In genomic region chr10:94249575-94250456, GRCm38 (mm10) we compare ENCODE assay signal across 9 mouse cellular contexts. TPM values are rescaled to one million over a fixed set of nuclear protein-coding genes. Genes with fewer than 3 reads are reported as not detected.
A peak's percentile ranks its signal among the peaks of the same experiment; 100 is the strongest.
DNase-seq lines count a peak whose midpoint lies in the region; ATAC-seq and TF ChIP-seq lines count a peak whose summit lies in the region.
"Had no signal": no experiment of that assay in that cellular context is flagged by ENCODE, and none has a peak within 500 bp of the region (broad histone marks: within the 10 kb centered on the region; RNA-seq: fewer than 3 reads in every experiment).

No protein-coding gene starts in this region.

- H3K9ac ChIP-seq in forebrain, embryonic 14.5 days (ENCODE audit: low read length): no peak overlapping the region
- no peak overlapping the region for H3K9ac ChIP-seq in hindbrain, postnatal 0 days (replicated peaks; ENCODE audit: low read length)
- peak overlapping the region; percentile 36; the same call in 1 of the 2 replicates for H3K9ac ChIP-seq in midbrain, embryonic 13.5 days (replicated peaks)

- no peak for TF ChIP-seq POLR2A in thymus, adult 2 months (IDR thresholded peaks at IDR 0.05; ENCODE audit: control insufficient read depth, extremely low read depth, insufficient read depth, low read length, poor library complexity)

- no peaks in the 10 kb centered on the region for H3K36me3 ChIP-seq in forebrain, embryonic 14.5 days (ENCODE audit: control insufficient read depth, insufficient read depth, low read length)
- H3K36me3 ChIP-seq in hindbrain, postnatal 0 days (ENCODE audit: insufficient read depth, low read length): no peaks in the 10 kb centered on the region
- no peaks in the 10 kb centered on the region for H3K36me3 ChIP-seq in midbrain, embryonic 13.5 days
- H3K36me3 ChIP-seq in thymus, adult 2 months (ENCODE audit: control insufficient read depth, insufficient read depth, low read length): no peaks in the 10 kb centered on the region

- no peak overlapping the region for H3K4me3 ChIP-seq in forebrain, embryonic 14.5 days (ENCODE audit: low read depth, low read length)
- no peak overlapping the region for H3K4me3 ChIP-seq in hindbrain, postnatal 0 days (ENCODE audit: low read length)
- H3K4me3 ChIP-seq in midbrain, embryonic 13.5 days (replicated peaks): 0 out of 2 replicates have a peak overlapping the region, but pooled peaks have one; percentile 10
- no peak overlapping the region for H3K4me3 ChIP-seq in thymus, adult 2 months (ENCODE audit: control insufficient read depth, insufficient read depth, low read length)

- 51% methylated on average over 22 of the region's 22 CpGs for WGBS in forebrain, embryonic 14.5 days
- 37% methylated on average over 22 of the region's 22 CpGs for WGBS in hindbrain, postnatal 0 days
- WGBS in midbrain, embryonic 13.5 days: 37% methylated on average over 22 of the region's 22 CpGs
- WGBS in thymus, adult 2 months: 77% methylated on average over 22 of the region's 22 CpGs

- no peaks in the 10 kb centered on the region for H3K27me3 ChIP-seq in forebrain, embryonic 14.5 days (replicated peaks; ENCODE audit: control insufficient read depth, insufficient read depth, low read length)
- H3K27me3 ChIP-seq in hindbrain, postnatal 0 days (ENCODE audit: insufficient read depth, low read length): no peaks in the 10 kb centered on the region
- H3K27me3 ChIP-seq in midbrain, embryonic 13.5 days: no peaks in the 10 kb centered on the region
- no peaks in the 10 kb centered on the region for H3K27me3 ChIP-seq in thymus, adult 2 months (ENCODE audit: control insufficient read depth, insufficient read depth, low read length)
- H3K27me3 ChIP-seq: Patski had no signal

- TF ChIP-seq CTCF in hindbrain, postnatal 0 days (IDR thresholded peaks at IDR 0.05; ENCODE audit: low read depth): no peak
- no peak for TF ChIP-seq CTCF in thymus, adult 2 months (IDR thresholded peaks at IDR 0.05; ENCODE audit: borderline replicate concordance, control insufficient read depth, extremely low read depth, insufficient read depth, low read length, poor library complexity)

- H3K4me1 ChIP-seq in forebrain, embryonic 14.5 days (ENCODE audit: control insufficient read depth, insufficient read depth, low read length): no peaks in the 10 kb centered on the region
- H3K4me1 ChIP-seq in hindbrain, postnatal 0 days (ENCODE audit: insufficient read depth, low read length): peaks cover 7% of the 10 kb centered on the region; the same call in 1 of the 2 replicates
- peaks cover 16% of the 10 kb centered on the region for H3K4me1 ChIP-seq in midbrain, embryonic 13.5 days (replicated peaks)
- peaks cover 19% of the 10 kb centered on the region for H3K4me1 ChIP-seq in thymus, adult 2 months (replicated peaks; ENCODE audit: control insufficient read depth, insufficient read depth, low read length)

- peak overlapping the region; percentile 13; the same call in 1 of the 2 replicates for H3K4me2 ChIP-seq in forebrain, embryonic 14.5 days (ENCODE audit: low read length)
- 0 out of 2 replicates have a peak overlapping the region, but pooled peaks have one; percentile 21 for H3K4me2 ChIP-seq in hindbrain, postnatal 0 days (ENCODE audit: low read depth, low read length)
- H3K4me2 ChIP-seq in midbrain, embryonic 13.5 days (replicated peaks): peak overlapping the region; percentile 41

- peak; percentile 14 to 32 for DNase-seq in kidney, postnatal 4 days
- DNase-seq in kidney, adult 18-20 months: no peak
- peak; percentile 73 for DNase-seq in brain, adult 2 months (ENCODE audit: low read depth, low spot score)
- peak; percentile 80 for DNase-seq in forebrain, embryonic 14.5 days (ENCODE audit: low spot score)
- peak; percentile 68 for DNase-seq in hindbrain, postnatal 0 days (ENCODE audit: low spot score)
- no peak for DNase-seq in thymus, adult 2 months
- no peak for DNase-seq in thymus, postnatal 25 days

- H3K27ac ChIP-seq in forebrain, embryonic 14.5 days (ENCODE audit: low read depth, low read length): no peak overlapping the region
- peak overlapping the region; percentile 51; the same call in 1 of the 2 replicates for H3K27ac ChIP-seq in hindbrain, postnatal 0 days
- H3K27ac ChIP-seq in midbrain, embryonic 13.5 days: peak overlapping the region; percentile 7; the same call in 1 of the 2 replicates
- H3K27ac ChIP-seq in thymus, adult 2 months (ENCODE audit: control insufficient read depth, insufficient read depth, low read length): no peak overlapping the region

- H3K9me3 ChIP-seq in forebrain, embryonic 14.5 days (replicated peaks; ENCODE audit: control insufficient read depth, low read length): no peaks in the 10 kb centered on the region
- no peaks in the 10 kb centered on the region for H3K9me3 ChIP-seq in hindbrain, postnatal 0 days (ENCODE audit: low read length)
- H3K9me3 ChIP-seq in midbrain, embryonic 13.5 days: no peaks in the 10 kb centered on the region

- ATAC-seq in forebrain, embryonic 14.5 days: peak; percentile 90
- peak; percentile 87 for ATAC-seq in hindbrain, postnatal 0 days
- peak; percentile 88 for ATAC-seq in midbrain, embryonic 13.5 days
- ATAC-seq: Patski had no signal

RNA-seq across cellular contexts. Expression of gene Gm4792, which starts 48.7 kb away (rescaled TPM):
- 0.23 TPM in 1 of 2 replicates, not detected in the other for polyA plus RNA-seq in forebrain, embryonic 14.5 days (2014; fragmentation: Nextera tagmentation; extraction: Ambion mirVana)
- 1.2 and 1.3 TPM in 2 replicates for total RNA-seq in hindbrain, postnatal 0 days (2014; rRNA removed)
- polyA plus RNA-seq in hindbrain, postnatal 0 days (2015; fragmentation: Nextera tagmentation; extraction: Ambion mirVana): 1.0 and 1.3 TPM in 2 replicates
- polyA plus RNA-seq in midbrain, embryonic 13.5 days (2015; fragmentation: Nextera tagmentation; extraction: Ambion mirVana): 0.43 and 0.90 TPM in 2 replicates
- polyA plus RNA-seq in thymus, adult 2 months (2012; rRNA removed): not detected in 2 replicates
- polyA plus RNA-seq: Patski had no signal

RNA-seq across cellular contexts. Expression of gene Ndufa12, which starts 51.3 kb away (rescaled TPM):
- polyA plus RNA-seq in forebrain, embryonic 14.5 days (2014; fragmentation: Nextera tagmentation; extraction: Ambion mirVana): 417 and 485 TPM in 2 replicates
- 203 and 253 TPM in 2 replicates for total RNA-seq in hindbrain, postnatal 0 days (2014; rRNA removed)
- 611 and 624 TPM in 2 replicates for polyA plus RNA-seq in hindbrain, postnatal 0 days (2015; fragmentation: Nextera tagmentation; extraction: Ambion mirVana)
- polyA plus RNA-seq in midbrain, embryonic 13.5 days (2015; fragmentation: Nextera tagmentation; extraction: Ambion mirVana): 352 and 366 TPM in 2 replicates
- 59.2 and 68.4 TPM in 2 replicates for polyA plus RNA-seq in thymus, adult 2 months (2012; rRNA removed)

Comparison
In these comparisons a context has a peak if more than half of its experiments do, and no peak if none do; other contexts are left out.
1. DNase-seq: peak in kidney, postnatal 4 days (2 of 2), brain, adult 2 months (single experiment), forebrain, embryonic 14.5 days (single experiment) and hindbrain, postnatal 0 days (single experiment); none in kidney, adult 18-20 months (single experiment), thymus, adult 2 months (single experiment) and thymus, postnatal 25 days (single experiment).
2. H3K27ac ChIP-seq: peak in hindbrain, postnatal 0 days (single experiment) and midbrain, embryonic 13.5 days (single experiment); none in forebrain, embryonic 14.5 days (single experiment) and thymus, adult 2 months (single experiment).
3. Peak in every context shown above with its lines, with median percentiles within 50 percentile points of each other: ATAC-seq and H3K4me2 ChIP-seq.